Mouse (Mus musculus) bone marrow macrophage, adult 2 months (primary cell): Measurements from ENCODE around the gene Prkaa1.

Source experiments
- CTCF ChIP-seq: IDR thresholded peaks from 2 replicates; pipeline ENCODE4 v1.5.1; 2012; ENCODE audit warnings: low read depth, mild to moderate bottlenecking, low read length, moderate library complexity
- POLR2A ChIP-seq: IDR thresholded peaks from 2 replicates; pipeline ENCODE4 v1.6.1; 2012; ENCODE audit warnings: mild to moderate bottlenecking, low read depth, low read length, borderline replicate concordance

DNA sequence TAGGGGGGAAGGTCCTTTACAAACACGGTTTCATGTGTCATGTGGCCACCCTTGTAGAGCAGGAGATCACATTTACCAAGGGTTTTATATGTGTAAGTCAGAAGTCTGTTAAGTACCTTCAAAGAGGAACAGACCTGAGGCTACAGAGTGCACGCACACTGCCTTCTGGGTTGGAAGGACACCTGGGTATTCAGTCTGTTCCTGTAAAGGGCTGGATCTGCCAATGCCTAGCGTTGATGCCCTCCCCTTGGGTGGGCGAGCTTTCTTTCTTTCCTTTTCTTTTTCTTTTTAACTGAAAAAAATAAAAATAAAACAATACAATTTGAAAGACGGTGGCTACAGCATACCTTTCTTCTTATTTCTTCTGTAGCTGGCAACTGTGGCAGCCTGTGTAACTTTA, 11.4 kb downstream of the Prkaa1 start:
- TF ChIP-seq POLR2A, result no peak
- TF ChIP-seq CTCF, result no peak
